Mouse (Mus musculus) thymus, adult 2 months (tissue): Measurements from ENCODE around the gene Cdh1.

Source experiments
- CTCF ChIP-seq: fragments of 200-500 bp; IDR thresholded peaks from 2 replicates; pipeline ENCODE4 v1.5.1; 2012; ENCODE audit warnings: mild to moderate bottlenecking, control low read depth, low read length, moderate library complexity, borderline replicate concordance; ENCODE audit not compliant: control insufficient read depth, poor library complexity, insufficient read depth; ENCODE audit errors: extremely low read depth
- POLR2A ChIP-seq: fragments of 200-500 bp; IDR thresholded peaks from 2 replicates; pipeline ENCODE4 v1.6.1; 2012; ENCODE audit warnings: mild to moderate bottlenecking, low read length, control low read depth, moderate library complexity; ENCODE audit not compliant: control insufficient read depth, poor library complexity, insufficient read depth; ENCODE audit errors: extremely low read depth

DNA sequence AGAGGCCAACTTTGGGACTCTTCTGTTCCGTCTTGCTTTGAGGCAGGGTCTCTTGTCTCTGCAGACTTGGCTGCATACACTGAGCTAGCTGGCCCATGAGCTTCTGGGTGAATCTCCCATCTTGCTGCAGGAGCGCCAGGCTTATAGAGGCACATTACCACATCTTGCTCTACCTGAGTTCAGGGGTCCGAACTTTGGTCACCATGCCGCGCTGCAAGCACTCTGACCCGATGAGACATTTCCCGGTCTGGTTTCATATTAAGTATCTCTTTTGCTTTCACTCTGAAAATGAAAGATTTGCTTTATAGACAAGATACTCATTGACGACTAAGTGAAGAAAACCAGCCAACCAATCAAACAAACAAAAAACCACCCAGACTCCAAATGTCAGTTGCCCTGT lies 45.3 kb downstream of the Cdh1 start:
- TF ChIP-seq CTCF (no peak), POLR2A (no peak)
